Mouse (Mus musculus) urinary bladder, postnatal 25 days (tissue): ENCODE results near the gene Gls.

ENCODE experiments used
- DNase-seq: peaks from one replicate; pipeline ENCODE4 v3.0.0; 2022; ENCODE audit warnings: low spot score

Gene Gls

GRCm38 (mm10) chr1:52233143-52233713 is at the start of gene Gls:
TSS of gene Gls (minus strand) at chr1:52233232.
- peak; percentile 84 for DNase-seq

GRCm38 (mm10) chr1:52279831-52280595 is 47.0 kb upstream of the Gls start:
- no peak for DNase-seq

GRCm38 (mm10) chr1:52279331-52279730 is 46.3 kb upstream of the Gls start:
- no peak for DNase-seq

- DNase-seq, result no peak
Observed at GRCm38 (mm10) chr1:52278073-52278472, 45.0 kb upstream of the Gls start.

- DNase-seq, result no peak
Observed at GRCm38 (mm10) chr1:52274210-52274609, 41.2 kb upstream of the Gls start.

- DNase-seq, result no peak
Observed at GRCm38 (mm10) chr1:52272018-52272678, 39.1 kb upstream of the Gls start.

- DNase-seq, result no peak
Observed at GRCm38 (mm10) chr1:52270354-52270753, 37.3 kb upstream of the Gls start.

GRCm38 (mm10) chr1:52269596-52269995 is 36.6 kb upstream of the Gls start:
- DNase-seq, result no peak

GRCm38 (mm10) chr1:52268006-52268405 is 35.0 kb upstream of the Gls start:
- no peak for DNase-seq

GRCm38 (mm10) chr1:52267606-52268005 is 34.6 kb upstream of the Gls start:
- peak; percentile 31 for DNase-seq

GRCm38 (mm10) chr1:52265886-52266516 is 33.0 kb upstream of the Gls start:
- no peak for DNase-seq

- no peak for DNase-seq
Observed at GRCm38 (mm10) chr1:52264290-52264689, 31.3 kb upstream of the Gls start.

GRCm38 (mm10) chr1:52260354-52261090 is 27.5 kb upstream of the Gls start:
- no peak for DNase-seq

- DNase-seq, result no peak
Observed at GRCm38 (mm10) chr1:52258006-52258749, 25.1 kb upstream of the Gls start.

- no peak for DNase-seq
Observed at GRCm38 (mm10) chr1:52256916-52257315, 23.9 kb upstream of the Gls start.

- DNase-seq, result no peak
Observed at GRCm38 (mm10) chr1:52256194-52256593, 23.2 kb upstream of the Gls start.

GRCm38 (mm10) chr1:52254411-52254810 is 21.4 kb upstream of the Gls start:
- no peak for DNase-seq

- DNase-seq, result no peak
Observed at GRCm38 (mm10) chr1:52253386-52253785, 20.4 kb upstream of the Gls start.

GRCm38 (mm10) chr1:52252447-52252846 is 19.4 kb upstream of the Gls start:
- DNase-seq, result no peak

GRCm38 (mm10) chr1:52251038-52251735 is 18.2 kb upstream of the Gls start:
- DNase-seq, result no peak
